Mouse (Mus musculus): ENCODE measurements around the gene Ccser2.
A peak's percentile ranks its signal among the peaks of the same experiment; 100 is the strongest.

Ccser2 gene

DNA sequence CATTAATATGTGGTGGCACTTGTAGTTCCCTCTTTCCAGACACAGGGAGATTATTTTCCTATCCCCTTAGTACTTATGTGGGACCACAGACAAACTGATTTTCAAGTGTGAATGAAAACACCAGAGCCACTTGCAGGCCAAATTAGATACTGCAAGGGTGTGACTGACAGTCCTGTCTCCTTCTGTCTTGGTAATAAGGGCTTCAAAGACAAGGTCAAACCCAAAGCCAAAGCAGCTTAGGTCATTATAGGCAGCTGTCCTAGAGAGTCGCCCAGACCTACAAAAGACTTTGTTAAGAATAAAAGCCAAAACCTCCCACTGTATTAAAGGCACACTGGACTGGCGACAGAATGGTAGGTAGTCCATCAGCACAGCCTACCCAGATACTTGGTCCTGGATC is 30.6 kb downstream of the Ccser2 start:
- no peak for DNase-seq (ENCODE audit: low spot score)

DNA sequence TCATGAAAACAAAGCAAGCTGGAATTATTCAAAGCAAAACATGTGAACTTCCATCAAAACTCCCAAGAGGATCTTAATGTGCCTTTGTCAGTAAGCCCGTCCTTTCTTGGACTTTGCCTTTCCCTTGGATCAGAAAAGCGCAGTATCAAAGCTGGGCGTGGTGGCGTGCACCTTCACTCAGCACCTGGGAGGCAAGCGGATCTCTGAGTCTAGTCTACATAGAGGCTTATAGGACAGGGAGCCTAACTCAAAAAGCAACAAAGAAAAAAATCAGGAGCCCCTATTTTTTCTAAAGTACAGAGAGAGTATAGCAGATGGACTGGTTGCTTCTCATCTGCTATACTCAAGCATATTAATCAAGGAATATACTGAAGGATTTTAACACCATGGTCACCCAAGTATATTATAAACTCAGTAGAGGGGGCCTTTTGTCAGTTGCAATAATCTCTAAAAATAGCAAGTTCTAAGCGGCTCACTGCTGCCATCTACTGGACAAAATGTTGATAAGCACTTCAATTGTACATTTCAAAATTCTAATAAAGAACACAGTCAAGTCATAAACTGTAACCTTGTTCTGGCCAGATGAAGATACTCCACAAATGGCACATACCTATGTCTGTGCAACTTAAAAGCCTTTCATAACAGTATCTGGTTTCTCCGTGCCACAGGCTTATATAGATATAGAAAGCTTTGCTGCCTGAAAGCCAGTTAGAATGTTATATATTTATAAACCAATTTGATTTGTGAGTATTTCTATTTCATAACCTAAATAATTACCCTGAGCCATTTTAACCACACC is 31.3 kb downstream of the Ccser2 start:
- DNase-seq (ENCODE audit: low spot score) = no peak

DNA sequence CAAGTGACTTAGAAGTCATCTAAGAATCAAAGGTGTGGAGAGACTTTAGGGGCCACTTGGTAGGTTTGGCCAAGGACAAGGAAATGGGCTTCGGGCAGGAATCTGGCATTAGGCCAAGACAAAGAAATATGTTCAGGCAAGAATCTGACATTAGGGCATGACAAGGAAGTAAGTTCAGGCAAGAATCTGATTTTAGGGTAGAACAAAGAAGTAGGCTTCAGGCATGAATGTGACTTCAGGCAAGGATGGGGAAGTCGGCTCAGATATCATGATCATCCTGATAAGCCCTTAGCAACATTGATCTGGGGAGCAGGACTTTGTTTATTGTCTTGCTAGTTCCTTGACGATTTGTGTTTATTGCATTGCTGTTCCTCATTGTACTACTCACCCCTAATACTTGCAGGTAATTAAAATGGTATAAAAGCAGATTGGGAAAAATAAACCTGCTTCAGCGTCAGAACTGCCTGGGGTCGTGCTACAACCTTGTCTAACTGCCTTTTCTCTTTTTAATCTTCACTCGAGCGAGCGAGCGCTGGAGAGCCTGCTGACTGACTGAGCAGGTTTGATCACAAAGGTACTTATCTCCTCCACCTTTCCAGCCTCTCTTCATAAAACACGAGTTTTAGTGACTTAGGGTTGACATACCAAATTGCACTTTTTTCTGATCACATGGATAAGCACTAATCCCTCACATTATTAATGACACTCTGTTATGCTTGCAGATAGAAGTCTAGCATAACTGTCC is 35.8 kb downstream of the Ccser2 start:
- no peak for DNase-seq (ENCODE audit: low spot score)

DNA sequence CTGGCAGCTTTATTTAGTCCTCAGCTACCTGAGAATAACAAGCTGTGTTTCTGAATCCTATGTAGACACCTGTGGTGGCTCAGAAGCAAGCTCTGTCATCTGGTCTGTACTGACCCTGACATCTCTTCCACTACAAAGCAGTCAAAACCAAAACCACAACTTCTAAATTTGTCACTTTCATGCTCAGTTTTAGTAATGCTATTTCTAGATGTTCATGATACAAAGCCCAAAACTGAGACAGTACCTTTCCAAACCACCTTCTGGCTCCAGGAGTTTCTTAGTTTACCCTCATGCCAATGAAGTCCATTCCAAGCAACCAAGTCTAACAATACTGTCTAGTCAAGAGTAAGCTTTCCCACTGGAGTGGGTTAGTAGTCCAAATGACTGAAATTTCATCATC is 36.5 kb downstream of the Ccser2 start:
- no peak for DNase-seq (ENCODE audit: low spot score)

DNA sequence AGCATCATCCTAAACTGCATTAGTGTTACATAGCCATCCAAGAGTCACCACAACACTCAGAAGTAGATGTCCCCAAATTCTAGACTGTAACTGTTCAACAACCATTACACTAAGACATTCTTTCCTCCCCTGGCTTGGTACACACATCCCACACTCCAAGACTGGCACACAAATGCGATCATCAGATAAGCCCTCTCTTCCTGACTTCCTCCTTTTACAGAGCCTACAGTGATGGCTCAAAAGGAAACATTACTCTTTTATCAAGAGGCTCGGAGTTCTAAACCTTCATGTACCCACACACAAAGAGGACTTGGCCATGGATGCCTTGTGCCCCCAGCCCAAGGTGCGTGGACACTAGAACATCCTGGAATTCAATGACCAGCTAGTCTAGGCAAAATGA is 45.2 kb downstream of the Ccser2 start:
- DNase-seq (ENCODE audit: low spot score) = no peak

DNA sequence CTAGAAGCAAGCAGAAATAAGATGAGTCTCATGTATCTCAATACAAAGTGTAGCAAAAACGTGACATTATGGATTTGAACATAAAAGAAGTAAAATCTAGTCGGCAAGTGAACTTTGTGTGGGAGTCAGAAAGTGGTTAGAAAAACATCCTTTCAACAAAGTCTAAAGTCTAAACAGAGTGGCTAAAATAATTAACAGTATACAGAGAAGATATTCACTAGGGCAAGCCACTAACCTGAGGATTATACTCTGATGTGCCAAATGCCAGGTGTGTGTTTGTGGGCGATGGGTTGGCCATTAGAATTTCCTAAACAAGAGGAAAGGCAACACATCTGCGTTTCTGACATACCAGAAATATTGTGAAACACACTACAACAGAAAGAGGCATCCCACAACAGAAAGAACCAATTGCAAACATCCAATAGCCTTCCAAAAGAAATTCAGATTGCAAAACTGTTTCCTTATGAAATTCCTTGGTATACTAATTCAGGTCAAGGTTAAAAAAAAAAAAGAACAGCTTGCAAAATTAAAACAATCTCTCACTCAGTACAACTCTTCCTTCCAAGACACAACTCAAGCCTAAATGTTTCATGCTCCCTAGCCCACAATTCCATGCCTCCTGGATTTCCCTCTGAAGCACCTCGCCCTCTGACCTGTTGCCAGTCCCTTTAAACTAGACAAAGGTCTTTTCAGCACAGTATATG is 47.1 kb downstream of the Ccser2 start:
- DNase-seq (ENCODE audit: low spot score) = no peak

DNA sequence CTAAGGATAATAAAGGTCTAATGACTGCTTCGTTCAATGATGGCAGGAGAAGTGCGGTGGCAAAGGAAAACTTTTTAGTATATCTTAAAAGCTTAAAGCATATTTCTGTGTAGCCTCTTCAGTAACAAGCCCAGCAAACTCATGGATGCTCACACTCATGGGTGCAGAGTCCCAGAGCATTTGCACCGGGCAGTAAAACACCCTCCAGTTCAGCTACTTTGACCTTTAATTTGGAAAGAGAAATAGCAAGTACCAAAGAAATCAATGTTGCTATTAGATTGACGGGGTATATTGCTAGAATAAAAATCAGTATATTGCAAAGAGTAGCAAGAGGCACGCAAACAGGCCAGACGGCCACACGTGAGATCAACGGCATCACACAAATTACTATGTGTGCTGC is 48.7 kb downstream of the Ccser2 start:
- no peak for DNase-seq (ENCODE audit: low spot score)

DNA sequence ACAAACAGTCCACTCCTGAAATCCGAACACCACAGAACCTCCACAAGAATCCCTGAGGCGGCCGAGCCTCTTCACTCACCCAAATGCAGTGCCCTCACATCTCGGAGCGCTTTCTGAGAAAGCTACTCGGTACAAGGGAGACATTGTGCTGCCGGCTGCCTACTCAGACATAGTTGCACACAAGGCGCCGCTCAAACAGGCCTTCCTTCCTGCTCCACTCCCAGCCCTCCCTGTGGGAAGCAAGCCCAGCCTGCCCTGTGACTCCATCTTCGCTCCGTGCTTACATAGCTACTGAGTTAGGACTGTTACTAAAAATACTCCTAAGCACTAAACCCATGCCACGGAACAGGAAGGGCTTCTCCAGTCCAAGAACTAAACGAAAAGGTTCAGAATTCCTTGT is 49.4 kb downstream of the Ccser2 start:
- DNase-seq (ENCODE audit: low spot score) = peak; percentile 31

DNA sequence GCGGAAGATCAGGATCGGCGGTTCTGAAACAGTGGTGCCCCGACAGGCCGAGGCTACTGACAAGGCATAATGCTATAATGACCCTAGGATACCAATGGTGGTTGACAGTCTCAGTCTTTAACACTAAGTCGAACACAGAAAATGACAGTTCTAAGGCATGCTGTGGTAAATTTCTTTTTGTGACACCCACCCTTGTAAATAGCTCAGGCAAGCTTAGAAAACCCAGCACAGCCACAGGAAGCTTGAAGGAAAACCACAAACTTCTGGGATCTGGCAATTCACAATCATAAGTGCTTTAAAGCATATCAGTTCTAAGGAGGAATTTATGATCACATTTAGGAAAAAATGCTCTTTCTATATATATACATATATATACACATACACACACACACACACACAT is 53.4 kb downstream of the Ccser2 start:
- no peak for DNase-seq (ENCODE audit: low spot score)

DNA sequence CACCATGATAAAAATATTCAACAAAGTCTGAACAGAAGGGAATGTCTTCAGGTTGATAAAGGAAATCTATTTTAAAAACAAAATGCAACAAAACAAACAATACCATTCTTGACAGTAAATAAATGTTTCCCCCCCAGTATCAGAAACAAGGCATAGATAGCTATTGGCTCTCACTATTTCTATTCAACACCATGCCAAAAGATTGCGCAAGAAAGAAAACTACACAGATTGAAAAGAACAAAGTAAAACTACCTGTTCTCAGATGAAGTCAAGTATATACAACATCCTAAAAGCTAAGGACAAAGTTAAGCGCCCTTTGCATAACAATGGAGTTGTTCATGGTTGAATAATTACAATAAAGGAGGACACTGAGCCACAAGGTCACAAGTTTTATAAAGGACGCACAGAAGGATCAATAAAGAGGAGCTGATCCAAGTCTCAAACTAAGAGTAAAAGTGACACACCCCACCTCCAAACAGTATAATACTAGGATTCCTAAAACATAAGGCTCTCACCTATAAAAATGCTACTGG is 54.0 kb downstream of the Ccser2 start:
- no peak for DNase-seq (ENCODE audit: low spot score)

DNA sequence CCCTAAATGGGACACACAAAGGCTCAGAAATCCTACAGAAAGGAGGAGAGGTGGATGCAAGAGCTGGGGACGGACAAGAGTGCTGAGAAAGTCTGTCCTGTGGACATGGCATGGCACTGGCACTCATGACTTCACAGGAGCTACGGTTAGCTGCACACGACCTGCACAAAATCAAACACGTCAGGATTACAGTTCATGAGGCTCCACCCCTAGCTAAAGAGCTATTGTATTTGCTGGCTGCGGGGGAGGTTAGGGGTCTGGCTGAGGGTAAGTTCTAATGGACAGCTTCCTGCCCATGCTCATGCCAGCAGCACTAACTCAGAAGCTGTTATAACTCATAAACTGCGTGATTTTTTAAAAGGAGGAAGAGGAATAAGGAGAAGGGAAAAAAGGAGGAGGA is 56.8 kb downstream of the Ccser2 start:
- DNase-seq (ENCODE audit: low spot score) = no peak

DNA sequence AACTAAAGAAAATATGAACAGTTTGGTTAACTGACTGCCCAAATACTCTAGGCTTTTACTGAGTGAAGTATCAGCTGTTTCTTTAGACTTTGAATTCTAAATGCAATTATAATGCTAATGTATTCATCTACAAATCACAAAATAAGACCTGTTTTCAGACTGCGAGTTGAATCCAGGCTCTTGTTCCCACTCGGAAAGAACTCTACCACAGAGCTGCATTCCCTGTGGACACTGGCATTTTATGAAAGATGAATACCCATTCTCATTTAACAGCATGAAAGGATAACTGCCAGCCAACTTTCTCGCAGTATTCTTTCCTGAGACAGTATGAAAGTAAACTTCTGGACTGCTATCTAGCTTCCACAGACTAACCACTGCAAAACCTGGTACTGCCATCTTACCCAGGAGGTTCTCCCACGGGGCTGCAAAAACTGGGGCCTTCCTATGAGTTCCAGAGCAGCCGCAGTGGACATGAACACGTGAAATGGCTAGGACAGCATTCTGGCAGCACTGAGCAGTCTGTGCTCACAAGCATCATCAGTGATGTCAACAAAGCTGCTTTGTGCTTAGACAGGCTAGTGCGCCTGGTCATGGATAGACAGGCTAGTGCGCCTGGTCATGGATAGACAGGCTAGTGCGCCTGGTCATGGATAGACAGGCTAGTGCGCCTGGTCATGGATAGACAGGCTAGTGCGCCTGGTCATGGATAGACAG is 62.6 kb downstream of the Ccser2 start:
- DNase-seq (ENCODE audit: low spot score) = no peak

DNA sequence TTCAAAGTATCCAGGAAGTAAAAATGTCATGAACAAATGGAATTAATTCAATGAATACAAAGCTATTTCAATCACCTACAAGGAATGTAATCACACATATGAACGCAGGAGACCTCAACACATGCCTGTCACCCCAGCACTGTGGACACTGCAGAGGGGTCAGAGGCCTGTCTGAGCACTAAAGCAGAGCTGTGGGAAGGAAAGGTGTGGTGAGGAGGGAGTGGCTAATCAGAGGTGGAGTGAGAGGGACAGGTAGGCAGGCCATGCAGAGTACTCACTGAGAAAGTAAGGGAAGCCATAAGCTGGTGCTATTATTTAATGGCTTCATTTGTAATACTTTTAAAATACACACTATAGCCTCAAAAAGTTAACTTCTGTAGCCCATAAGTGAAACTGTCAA is 64.4 kb downstream of the Ccser2 start:
- no peak for DNase-seq (ENCODE audit: low spot score)

DNA sequence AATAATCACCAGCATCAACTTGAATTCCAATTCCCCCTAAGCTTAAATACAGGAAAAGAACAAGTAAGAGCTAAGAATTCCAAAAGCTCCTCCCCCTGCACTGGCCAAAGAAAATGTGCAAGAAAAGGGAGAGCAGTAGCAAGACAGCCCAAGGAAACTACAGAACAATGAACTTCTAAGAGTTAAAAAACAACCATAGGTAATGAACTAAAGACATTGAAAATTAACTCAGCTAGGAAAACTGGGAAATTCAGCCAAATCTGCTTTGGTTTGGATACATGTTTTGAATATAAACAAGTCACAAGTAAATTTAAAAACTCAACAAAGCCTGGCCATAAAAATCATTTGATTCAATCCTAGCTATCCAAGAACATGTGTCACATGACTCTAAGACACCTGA is 67.7 kb downstream of the Ccser2 start:
- DNase-seq (ENCODE audit: low spot score) = no peak

DNA sequence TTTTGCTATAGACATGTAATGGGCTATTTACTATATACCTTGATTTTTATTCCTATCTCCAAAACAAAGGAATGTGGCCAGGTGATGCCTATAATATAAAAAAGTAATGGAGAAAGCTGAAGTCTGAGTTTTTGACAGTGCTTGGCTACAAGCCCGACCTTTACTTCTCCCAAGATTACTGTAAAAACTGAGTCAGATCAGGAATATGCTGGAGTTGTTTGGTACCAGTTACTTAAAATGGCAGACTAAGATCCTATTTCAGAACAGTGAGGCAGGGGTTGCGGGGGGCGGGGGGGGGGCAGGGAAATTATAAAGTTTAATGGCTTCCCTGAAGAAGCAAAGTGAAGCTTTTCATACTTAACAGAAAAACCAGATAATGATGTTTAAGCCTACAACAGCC is 73.9 kb downstream of the Ccser2 start:
- DNase-seq (ENCODE audit: low spot score) = no peak

DNA sequence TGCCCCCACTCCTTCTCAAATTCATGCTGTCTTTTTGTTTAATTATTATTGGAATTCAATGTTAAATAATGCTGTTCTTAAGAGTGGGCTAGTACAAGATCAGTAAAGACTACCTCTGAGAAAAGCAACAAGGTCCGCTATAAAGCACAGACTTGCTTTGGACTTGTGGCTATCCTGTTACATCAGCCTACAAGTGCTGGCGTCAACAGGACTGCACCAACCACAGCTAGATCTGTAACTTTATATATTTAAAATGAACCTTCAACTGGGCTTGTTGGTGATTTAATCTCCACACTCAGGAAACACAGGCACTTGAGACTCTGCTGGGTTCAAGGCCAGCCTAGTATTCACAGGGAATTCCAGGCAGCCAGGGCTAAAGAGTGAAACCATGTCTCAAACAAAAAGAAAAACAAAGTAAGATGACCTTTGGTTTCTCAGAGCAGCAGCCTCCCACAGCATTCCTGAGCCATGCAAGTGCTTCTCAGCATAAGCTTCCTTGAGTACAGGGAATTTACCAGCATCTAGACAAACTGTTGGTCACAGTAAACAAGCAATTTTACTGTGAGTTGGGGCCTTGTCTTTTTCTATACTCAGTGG is 75.7 kb downstream of the Ccser2 start:
- DNase-seq (ENCODE audit: low spot score) = no peak

DNA sequence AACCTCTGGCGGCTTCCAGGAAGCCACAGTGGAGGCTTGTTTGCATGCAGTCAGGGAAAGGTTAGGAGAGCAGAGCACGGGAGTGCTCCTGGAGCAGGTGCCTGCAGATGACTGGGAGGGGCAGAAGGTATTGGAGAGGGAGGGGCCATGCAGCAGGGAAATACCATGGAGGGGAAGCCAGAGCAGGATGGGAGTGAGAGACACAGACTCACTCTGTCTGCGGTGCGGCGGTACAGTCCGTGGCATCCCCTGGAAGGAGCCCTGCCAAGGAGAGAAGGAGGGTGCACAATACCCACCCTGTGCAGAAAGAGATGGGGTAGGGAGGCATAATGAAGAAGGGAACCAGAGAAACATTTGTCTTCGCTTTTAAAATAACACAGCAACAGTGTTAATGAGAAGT is 78.4 kb downstream of the Ccser2 start:
- DNase-seq (ENCODE audit: low spot score) = no peak

DNA sequence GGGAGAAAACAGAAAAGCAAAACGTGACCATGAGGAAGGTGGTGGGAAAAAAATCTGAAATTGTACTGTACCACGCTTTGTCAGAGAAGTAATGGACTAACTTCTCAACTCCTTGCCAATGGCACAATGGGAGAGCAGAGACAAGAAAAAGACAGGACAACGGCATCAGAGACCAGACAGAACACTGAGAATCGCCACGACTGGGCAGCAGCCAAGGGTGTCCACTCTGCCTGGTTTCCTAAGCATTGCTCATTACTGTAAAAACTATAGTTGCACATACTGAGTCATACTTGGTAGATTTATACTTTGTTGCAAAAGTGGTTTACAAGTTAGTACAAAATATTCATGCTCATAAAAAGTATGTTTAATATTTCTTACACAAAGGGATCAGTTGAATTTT is 82.9 kb downstream of the Ccser2 start:
- no peak for DNase-seq (ENCODE audit: low spot score)

DNA sequence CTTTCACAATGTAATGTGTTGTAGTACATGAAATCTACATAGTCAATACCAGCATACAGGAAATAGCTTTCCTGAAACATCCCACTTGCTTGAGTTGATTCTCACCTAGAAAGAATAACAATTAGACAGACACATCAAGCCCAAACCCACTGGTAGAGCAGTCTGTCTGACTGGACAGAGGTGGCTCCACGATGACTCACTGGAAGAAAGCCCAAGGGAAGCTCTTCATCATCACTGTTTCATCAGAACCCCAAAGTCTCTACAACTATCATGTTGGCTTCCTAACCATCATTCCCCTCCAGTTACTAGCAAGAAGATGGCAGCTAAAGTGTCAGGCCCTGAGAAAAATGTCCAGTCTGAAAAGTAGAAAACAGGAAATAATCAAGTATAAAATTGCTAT is 83.5 kb downstream of the Ccser2 start:
- DNase-seq (ENCODE audit: low spot score) = no peak

DNA sequence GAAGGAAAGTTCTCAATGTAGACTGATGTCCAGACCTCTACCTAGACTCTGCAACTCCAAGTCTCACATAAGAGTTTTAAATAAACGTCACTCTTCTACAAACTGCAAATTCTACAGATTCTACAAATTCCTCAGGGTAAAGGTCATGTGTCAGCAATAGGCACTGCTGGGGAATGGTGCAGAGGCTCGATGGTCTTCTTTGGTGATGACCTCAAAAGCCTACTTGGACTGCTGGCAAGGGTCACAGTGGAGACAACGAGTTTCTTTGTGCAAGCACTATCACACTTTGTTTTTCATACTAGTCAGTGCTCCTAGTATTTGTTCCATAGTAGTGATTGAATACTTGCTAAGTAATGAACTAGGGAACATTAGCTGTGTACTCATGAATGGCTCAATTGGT is 85.0 kb downstream of the Ccser2 start:
- no peak for DNase-seq (ENCODE audit: low spot score)

DNA sequence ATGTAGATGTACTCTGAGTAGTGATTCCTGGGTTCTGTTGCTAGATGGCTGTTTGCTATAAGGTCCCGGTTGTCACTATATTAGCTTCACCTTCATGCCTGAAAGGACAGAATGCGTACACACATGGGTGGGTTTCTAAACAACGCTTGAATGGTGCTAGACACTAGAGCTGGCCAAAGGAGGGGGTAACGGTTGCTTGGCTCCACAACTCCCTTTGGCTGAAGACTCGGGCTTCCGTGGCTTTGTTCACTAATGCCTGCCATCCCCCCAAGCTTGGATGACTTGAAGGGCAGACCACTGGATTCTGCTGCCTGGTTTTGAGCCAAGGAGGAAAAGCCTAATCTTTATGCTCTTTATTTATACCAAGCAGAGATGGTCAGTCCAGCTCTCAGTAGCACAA is 98.3 kb downstream of the Ccser2 start:
- no peak for DNase-seq (ENCODE audit: low spot score)

All from urinary bladder, postnatal 10 days (tissue).